Mouse (Mus musculus): ENCODE measurements at regions not wholly inside any gene's neighbourhood (a gene's known extent, or its start where the extent isn't known, plus 50 kb on each side); places are given as distances from the start of the nearest gene placed in this dataset.

GRCm38 (mm10) chr14:15634581-15634980 is 195.8 kb upstream of the Lrrc3b start:
- TF ChIP-seq CTCF (IDR thresholded peaks at IDR 0.05; ENCODE audit: low read depth, low read length) = no peak
- TF ChIP-seq POLR2A (IDR thresholded peaks at IDR 0.05; ENCODE audit: insufficient read depth, low read length) = no peak
